Comparison of ENCODE assay signal across 10 mouse cellular contexts in the genomic region with DNA sequence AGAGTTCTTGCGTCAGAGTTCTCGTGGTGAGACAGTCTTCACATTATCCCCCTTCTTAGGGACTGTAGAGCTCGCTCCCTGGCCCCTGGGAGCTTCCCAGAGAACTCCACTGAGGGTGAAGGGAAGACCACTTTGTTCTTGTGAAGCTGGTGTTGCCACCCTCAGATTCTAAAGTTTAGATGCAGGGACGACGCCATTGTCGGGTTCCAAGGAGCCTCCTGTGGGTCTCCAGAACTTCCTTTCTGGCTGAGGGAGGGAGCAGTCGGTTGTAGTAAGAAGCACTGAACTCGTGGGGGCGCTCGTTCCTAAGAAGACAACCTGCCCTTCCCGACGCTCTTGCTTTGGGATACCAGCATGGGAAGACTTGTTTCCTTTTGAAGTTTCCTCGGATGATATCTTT. TPM values are rescaled to one million over a fixed set of nuclear protein-coding genes. Genes with fewer than 3 reads are reported as not detected.
DNase-seq lines count a peak whose midpoint lies in the region; TF ChIP-seq lines count a peak whose summit lies in the region.
"Not testable (repeated sequence)": the region's sequence is repeated elsewhere in the genome, so short reads cannot be mapped to it uniquely, and the experiment has no call there.
"Had no signal": no experiment of that assay in that cellular context is flagged by ENCODE, and none has a peak within 500 bp of the region (broad histone marks: within the 10 kb centered on the region; RNA-seq: fewer than 3 reads in every experiment).

A gene (minus strand): TSS at position 223 of the 400 bp plus-strand sequence.

- DNase-seq in A20 (ENCODE audit: low read depth, low spot score): peak; percentile 19
- peak; percentile 47 for DNase-seq in adrenal gland, postnatal 10 days
- DNase-seq in gastrocnemius, postnatal 14 days: peak; percentile 15
- DNase-seq in kidney, adult 11 months: peak; percentile 27
- peak; percentile 11 to 17 for DNase-seq in layer of hippocampus, postnatal 36 days
- peak; percentile 4 for DNase-seq in mesoderm, embryonic 11.5 days (ENCODE audit: low read depth, low spot score)
- peak; percentile 15 for DNase-seq in skeletal muscle tissue, adult 2 months (ENCODE audit: low read depth, low spot score)

- TF ChIP-seq CTCF in cortical plate, adult 2 months (IDR thresholded peaks at IDR 0.05; ENCODE audit: extremely low read depth, insufficient read depth, low read length): not testable (repeated sequence)

- not testable (repeated sequence) for H3K4me1 ChIP-seq in cortical plate, adult 2 months (ENCODE audit: control insufficient read depth, insufficient read depth, low read length)

- intact Hi-C loops in gastrocnemius, postnatal 14 days (cut with DNase I; ENCODE audit: low total_unique reads): not testable (repeated sequence)

- not testable (repeated sequence) for H3K27ac ChIP-seq in cortical plate, adult 2 months (ENCODE audit: insufficient read depth, low read length)

- TF ChIP-seq POLR2A in cortical plate, adult 2 months (IDR thresholded peaks at IDR 0.05; ENCODE audit: extremely low read depth, insufficient read depth, low read length): not testable (repeated sequence)

- H3K4me3 ChIP-seq in cortical plate, adult 2 months (ENCODE audit: insufficient read depth, low read length): not testable (repeated sequence)

RNA-seq across cellular contexts. Expression of the gene that starts here (rescaled TPM):
- total RNA-seq in adrenal gland, postnatal 10 days (2021): not detected
- polyA plus RNA-seq in cortical plate, adult 2 months (2012; rRNA removed): 13.7 and 15.4 TPM in 2 replicates
- total RNA-seq in gastrocnemius, postnatal 14 days (2021): not detected
- total RNA-seq in layer of hippocampus, postnatal 36 days (2021): 1 to 10 TPM; 2.3 to 2.4 TPM
- total RNA-seq: megakaryocyte-erythroid progenitor cell, adult 5-6 weeks had no signal
- polyA plus RNA-seq: intestine, embryonic 15.5 days had no signal

Comparison
In these comparisons a context has a peak if more than half of its experiments do, and no peak if none do; other contexts are left out.
1. Peak in DNase-seq in adrenal gland, postnatal 10 days; RNA of the gene not detected or under 1 TPM.
2. Peak in DNase-seq in gastrocnemius, postnatal 14 days; RNA of the gene not detected or under 1 TPM.